Mouse (Mus musculus): ENCODE results near the gene Ppfibp1. TPM values are rescaled to one million over a fixed set of nuclear protein-coding genes. Genes with fewer than 3 reads are reported as not detected.
A peak's percentile ranks its signal among the peaks of the same experiment; 100 is the strongest.
"Not testable (repeated sequence)": the region's sequence is repeated elsewhere in the genome, so short reads cannot be mapped to it uniquely, and the experiment has no call there.

The Ppfibp1 gene
- 10.4 and 21.0 TPM in 2 replicates for total RNA-seq (2014; fragmentation: Nextera tagmentation)
- 11.1 and 18.4 TPM in 2 replicates for total RNA-seq (2017)

GRCm38 (mm10) chr6:146887958-146888659 is at the start of gene Ppfibp1:
Gene Ppfibp1 (plus strand): TSS chr6:146888487.
- ATAC-seq (replicated peaks; ENCODE audit: poor library complexity, severe bottlenecking) = peak; percentile 89

- ATAC-seq (replicated peaks; ENCODE audit: poor library complexity, severe bottlenecking) = no peak
Measured at GRCm38 (mm10) chr6:146838863-146839262, 49.4 kb upstream of the Ppfibp1 start.

GRCm38 (mm10) chr6:146844867-146845266 is 43.4 kb upstream of the Ppfibp1 start:
- no peak for ATAC-seq (replicated peaks; ENCODE audit: poor library complexity, severe bottlenecking)

GRCm38 (mm10) chr6:146845347-146845746 is 42.9 kb upstream of the Ppfibp1 start:
- ATAC-seq (replicated peaks; ENCODE audit: poor library complexity, severe bottlenecking) = no peak

- 0 out of 2 replicates have a peak, but pooled peaks have one; percentile 6 for ATAC-seq (replicated peaks; ENCODE audit: poor library complexity, severe bottlenecking)
Measured at GRCm38 (mm10) chr6:146845961-146846750, 42.1 kb upstream of the Ppfibp1 start.

- no peak for ATAC-seq (replicated peaks; ENCODE audit: poor library complexity, severe bottlenecking)
Measured at GRCm38 (mm10) chr6:146847402-146847801, 40.9 kb upstream of the Ppfibp1 start.

- no peak for ATAC-seq (replicated peaks; ENCODE audit: poor library complexity, severe bottlenecking)
Measured at GRCm38 (mm10) chr6:146848281-146848680, 40.0 kb upstream of the Ppfibp1 start.

- ATAC-seq (replicated peaks; ENCODE audit: poor library complexity, severe bottlenecking) = no peak
Measured at GRCm38 (mm10) chr6:146850050-146850449, 38.2 kb upstream of the Ppfibp1 start, which contains the start of gene Smco2. Gene Smco2 (plus strand): TSS chr6:146850104.

- no peak for ATAC-seq (replicated peaks; ENCODE audit: poor library complexity, severe bottlenecking)
Measured at GRCm38 (mm10) chr6:146851916-146852315, 36.4 kb upstream of the Ppfibp1 start.

GRCm38 (mm10) chr6:146852739-146853138 is 35.5 kb upstream of the Ppfibp1 start:
- ATAC-seq (replicated peaks; ENCODE audit: poor library complexity, severe bottlenecking) = no peak

- ATAC-seq (replicated peaks; ENCODE audit: poor library complexity, severe bottlenecking) = no peak
Measured at GRCm38 (mm10) chr6:146855185-146855584, 33.1 kb upstream of the Ppfibp1 start.

- no peak for ATAC-seq (replicated peaks; ENCODE audit: poor library complexity, severe bottlenecking)
Measured at GRCm38 (mm10) chr6:146857386-146857785, 30.9 kb upstream of the Ppfibp1 start.

GRCm38 (mm10) chr6:146863154-146863553 is 25.1 kb upstream of the Ppfibp1 start:
- ATAC-seq (replicated peaks; ENCODE audit: poor library complexity, severe bottlenecking) = peak; percentile 45

- not testable (repeated sequence) for ATAC-seq (replicated peaks; ENCODE audit: poor library complexity, severe bottlenecking)
Measured at GRCm38 (mm10) chr6:146864370-146864769, 23.9 kb upstream of the Ppfibp1 start.

- ATAC-seq (replicated peaks; ENCODE audit: poor library complexity, severe bottlenecking) = peak; percentile 42; the same call in 1 of the 2 replicates
Measured at GRCm38 (mm10) chr6:146865701-146866100, 22.6 kb upstream of the Ppfibp1 start.

GRCm38 (mm10) chr6:146871975-146872374 is 16.3 kb upstream of the Ppfibp1 start:
- ATAC-seq (replicated peaks; ENCODE audit: poor library complexity, severe bottlenecking) = peak; percentile 89

- no peak for ATAC-seq (replicated peaks; ENCODE audit: poor library complexity, severe bottlenecking)
Measured at GRCm38 (mm10) chr6:146874415-146874814, 13.9 kb upstream of the Ppfibp1 start.

GRCm38 (mm10) chr6:146876820-146877219 is 11.5 kb upstream of the Ppfibp1 start:
- no peak for ATAC-seq (replicated peaks; ENCODE audit: poor library complexity, severe bottlenecking)

- no peak for ATAC-seq (replicated peaks; ENCODE audit: poor library complexity, severe bottlenecking)
Measured at GRCm38 (mm10) chr6:146877425-146878045, 10.8 kb upstream of the Ppfibp1 start.

- ATAC-seq (replicated peaks; ENCODE audit: poor library complexity, severe bottlenecking) = no peak
Measured at GRCm38 (mm10) chr6:146878926-146879325, 9.4 kb upstream of the Ppfibp1 start.

- ATAC-seq (replicated peaks; ENCODE audit: poor library complexity, severe bottlenecking) = no peak
Measured at GRCm38 (mm10) chr6:146879856-146880255, 8.4 kb upstream of the Ppfibp1 start.
